Mouse (Mus musculus): ENCODE measurements around the gene Sf3a3.
"Not testable (repeated sequence)": the region's sequence is repeated elsewhere in the genome, so short reads cannot be mapped to it uniquely, and the experiment has no call there.

Sf3a3 gene

GRCm38 (mm10) chr4:124700248-124700971 is 14.2 kb upstream of the Sf3a3 start, which contains the start of gene Fhl3:
Gene Fhl3, plus strand, starts transcription at chr4:124700701.
- no peak for DNase-seq (ENCODE audit: low read depth)

DNA sequence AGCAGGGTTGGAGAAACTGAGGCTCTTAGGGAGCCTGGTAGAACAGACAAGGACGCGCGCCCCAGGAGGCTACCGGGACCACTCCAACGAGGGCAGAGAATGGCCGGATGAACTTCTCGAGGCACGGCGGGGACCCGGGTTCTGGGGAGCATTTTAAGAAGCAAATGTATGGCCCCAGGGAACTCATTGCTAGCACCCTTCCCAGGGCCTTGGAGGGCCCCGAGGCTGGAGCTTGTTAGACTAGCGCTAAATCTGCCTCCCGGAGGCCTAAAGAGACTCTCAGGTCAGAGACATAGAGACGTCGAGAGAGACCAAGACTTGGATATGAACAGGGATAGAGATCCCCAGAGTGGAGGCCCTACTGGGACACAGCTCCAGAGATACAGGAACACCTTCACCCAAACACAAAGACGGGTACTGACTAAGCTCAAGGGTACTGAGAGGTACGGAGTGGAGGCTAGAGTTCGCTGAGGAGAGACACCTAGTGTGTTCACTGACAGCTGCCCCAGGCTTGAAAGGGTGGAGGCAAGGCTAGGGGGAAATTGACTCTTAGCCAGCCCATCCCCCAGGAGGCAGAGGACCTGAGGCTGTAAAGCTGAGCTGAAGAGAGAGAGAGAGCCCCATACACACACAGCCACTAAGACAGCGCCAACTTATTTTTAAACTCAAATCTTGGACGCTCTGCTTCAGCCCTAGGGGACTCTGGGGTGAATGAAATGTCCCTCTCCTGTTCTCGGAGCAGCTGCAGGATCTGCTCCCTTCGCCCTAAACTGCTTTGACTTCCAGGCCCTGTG is 13.3 kb upstream of the Sf3a3 start:
- no peak for DNase-seq (ENCODE audit: low read depth)

DNA sequence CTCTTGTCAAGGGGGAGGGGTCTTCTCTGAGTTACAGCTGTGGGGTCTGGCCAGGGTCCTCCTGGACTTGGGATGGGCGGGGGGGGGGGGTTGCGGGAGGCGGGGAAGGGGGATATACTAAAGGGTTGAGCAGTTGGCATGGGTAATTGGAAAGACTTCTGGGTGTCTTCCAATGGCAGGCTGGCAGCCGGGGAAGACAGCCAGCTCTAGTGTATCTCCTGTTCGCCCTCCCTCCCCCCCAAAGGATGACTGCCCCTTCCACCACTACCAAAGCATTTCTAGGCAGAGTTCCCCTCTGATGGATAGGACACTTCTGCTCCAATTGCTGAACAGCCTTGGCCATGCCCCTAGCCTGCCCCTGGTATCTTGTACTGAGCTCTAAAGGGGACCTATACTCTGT is 12.7 kb upstream of the Sf3a3 start:
- DNase-seq (ENCODE audit: low read depth), result no peak

DNA sequence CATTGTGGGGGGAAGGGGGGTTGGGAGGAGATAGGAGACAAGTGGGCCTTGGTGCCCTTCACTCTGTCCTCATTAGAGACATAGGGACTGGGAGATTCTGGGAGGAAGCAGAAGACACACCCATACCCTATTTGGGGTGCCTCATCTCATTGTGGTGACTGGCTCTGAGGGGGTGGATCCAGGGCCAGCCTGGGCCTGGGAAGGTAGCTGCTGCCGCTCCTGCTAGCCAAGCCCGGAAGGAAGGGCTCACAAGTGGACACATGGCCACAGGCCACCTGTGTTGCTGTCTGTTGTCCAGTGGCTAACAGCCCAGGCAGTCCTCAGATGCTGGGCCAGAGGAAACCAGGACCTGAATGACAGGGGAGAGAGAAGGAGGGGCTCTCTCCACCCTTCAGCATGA is 11.2 kb upstream of the Sf3a3 start:
- no peak for DNase-seq (ENCODE audit: low read depth)

DNA sequence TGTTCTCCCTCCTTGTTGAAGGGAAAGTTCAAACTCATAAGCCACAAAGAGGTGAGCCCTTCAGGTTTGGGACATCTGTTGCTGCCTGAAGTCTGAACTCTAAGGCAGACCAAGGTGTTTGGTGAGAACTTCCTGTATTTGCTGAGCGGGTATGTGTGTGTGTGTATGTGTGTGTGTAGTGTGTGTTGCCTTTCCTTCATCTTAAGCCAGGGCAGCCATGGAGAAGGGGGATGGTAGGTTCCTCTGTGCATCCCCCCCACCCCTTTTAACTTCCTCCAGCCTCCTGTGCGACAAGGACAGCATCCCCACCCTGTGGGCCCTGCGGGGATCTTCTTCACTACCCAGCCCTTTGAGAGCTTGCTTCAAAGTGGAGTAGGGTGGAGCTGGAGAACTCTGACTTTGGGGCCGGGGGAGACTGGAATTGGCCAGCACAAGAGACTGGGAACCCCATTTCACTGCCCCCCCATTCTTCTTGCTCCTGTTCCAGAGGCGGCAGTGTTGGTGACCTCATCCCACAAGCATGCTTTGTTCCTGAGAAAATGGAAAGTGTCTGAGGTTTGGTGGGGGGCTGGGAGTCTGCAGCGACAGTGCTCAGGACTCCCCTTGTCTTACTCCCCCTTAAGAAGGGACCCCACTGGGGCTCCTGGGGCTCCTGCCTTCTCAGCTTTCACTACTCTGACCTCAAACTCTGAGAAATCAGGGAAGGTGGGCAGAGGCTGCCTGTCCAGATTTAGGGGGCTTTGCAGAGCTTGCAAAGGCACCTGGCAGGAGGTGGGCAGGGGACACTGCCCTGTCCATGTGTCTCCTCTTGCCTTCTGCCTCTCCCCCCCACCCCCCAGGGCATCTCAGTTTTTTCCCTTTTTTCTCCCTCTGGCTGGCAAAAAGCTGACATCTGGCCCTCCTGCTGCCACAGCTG is 10.4 kb upstream of the Sf3a3 start:
- no peak for DNase-seq (ENCODE audit: low read depth)

DNA sequence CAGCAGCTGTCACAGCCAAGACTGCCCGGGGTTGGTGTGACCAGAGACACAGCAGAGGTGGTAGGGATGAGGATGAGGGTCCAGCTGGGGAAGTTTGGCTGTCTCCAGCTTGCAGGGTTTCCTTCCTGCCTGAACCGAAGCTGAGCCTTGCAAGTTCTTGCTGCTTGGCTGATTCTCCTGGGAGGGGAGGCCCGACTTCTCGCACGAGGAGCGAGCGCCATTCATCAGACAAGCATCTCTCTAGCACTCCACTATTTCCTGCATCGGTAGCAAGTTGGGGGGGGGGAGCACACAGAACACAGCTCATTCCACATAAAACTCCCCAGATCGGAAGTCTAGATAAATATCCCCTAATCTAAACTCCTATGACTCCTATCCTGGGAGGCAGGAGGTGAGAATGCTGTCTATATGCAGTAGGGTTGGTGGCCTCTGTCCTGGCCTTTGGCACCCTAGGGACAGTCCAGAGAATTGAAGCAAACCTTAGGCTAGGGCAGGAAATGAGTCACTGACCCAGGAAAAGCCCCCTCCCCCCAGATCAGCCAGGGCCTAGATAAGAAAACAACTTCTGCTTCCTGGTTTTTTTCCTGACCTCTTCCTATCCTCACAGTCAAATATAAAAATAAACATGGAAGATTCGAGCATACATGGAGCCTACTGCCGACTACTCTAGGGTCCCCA is 9.6 kb upstream of the Sf3a3 start:
- DNase-seq (ENCODE audit: low read depth), result no peak

- DNase-seq (ENCODE audit: low read depth), result no peak
These were observed 8.8 kb upstream of the Sf3a3 start for GRCm38 (mm10) chr4:124705661-124706269.

GRCm38 (mm10) chr4:124707381-124708199 is 7.0 kb upstream of the Sf3a3 start:
- not testable (repeated sequence) for DNase-seq (ENCODE audit: low read depth)

DNA sequence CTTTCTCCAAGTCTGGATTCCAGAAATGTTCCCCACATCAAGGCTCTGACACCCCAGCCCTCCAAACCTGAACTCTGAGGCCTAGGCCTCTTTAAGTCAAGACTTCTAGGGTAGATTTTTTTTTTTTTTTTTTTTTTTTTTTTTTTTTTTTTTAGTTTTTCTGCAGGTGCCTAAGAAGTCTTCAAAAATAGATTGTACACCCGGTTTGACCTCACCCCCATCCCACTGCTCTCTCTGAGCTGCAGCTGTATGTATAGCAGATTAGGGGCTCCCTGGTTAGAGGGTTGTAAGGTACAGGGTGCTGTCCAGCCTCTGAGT is 6.4 kb upstream of the Sf3a3 start:
- not testable (repeated sequence) for DNase-seq (ENCODE audit: low read depth)

GRCm38 (mm10) chr4:124708518-124709477 is 5.8 kb upstream of the Sf3a3 start:
- peak; percentile 70 for DNase-seq (ENCODE audit: low read depth)

- no peak for DNase-seq (ENCODE audit: low read depth)
These were observed 4.6 kb upstream of the Sf3a3 start for GRCm38 (mm10) chr4:124709961-124710446.

GRCm38 (mm10) chr4:124710776-124711291 is 3.7 kb upstream of the Sf3a3 start:
- DNase-seq (ENCODE audit: low read depth), result no peak

GRCm38 (mm10) chr4:124712618-124713017 is 2.0 kb upstream of the Sf3a3 start:
- no peak for DNase-seq (ENCODE audit: low read depth)

- not testable (repeated sequence) for DNase-seq (ENCODE audit: low read depth)
These were observed 726 bp upstream of the Sf3a3 start for GRCm38 (mm10) chr4:124713850-124714249.

GRCm38 (mm10) chr4:124719101-124719500 is 4.5 kb downstream of the Sf3a3 start:
- DNase-seq (ENCODE audit: low read depth), result no peak

DNA sequence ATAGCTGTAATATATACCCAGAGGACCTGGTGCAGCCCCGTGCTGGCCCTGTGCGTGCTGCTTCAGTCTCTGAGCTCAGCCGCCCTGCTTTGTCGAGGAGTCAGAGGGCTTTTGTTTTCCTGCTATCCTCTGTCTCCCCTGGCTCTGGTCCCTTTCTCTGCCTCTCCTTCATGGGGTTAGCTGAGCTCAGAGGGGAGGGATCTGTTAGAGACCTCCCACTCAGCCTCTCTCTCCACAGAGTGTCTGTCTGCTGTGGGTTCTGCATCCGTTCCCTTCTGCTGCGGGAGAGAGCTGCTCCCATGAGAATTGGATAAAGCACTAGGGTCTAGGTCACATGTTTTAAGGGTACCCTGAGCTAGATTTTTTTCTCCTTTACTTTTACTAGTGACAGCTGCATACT is 11.5 kb downstream of the Sf3a3 start:
- DNase-seq (ENCODE audit: low read depth), result no peak

DNA sequence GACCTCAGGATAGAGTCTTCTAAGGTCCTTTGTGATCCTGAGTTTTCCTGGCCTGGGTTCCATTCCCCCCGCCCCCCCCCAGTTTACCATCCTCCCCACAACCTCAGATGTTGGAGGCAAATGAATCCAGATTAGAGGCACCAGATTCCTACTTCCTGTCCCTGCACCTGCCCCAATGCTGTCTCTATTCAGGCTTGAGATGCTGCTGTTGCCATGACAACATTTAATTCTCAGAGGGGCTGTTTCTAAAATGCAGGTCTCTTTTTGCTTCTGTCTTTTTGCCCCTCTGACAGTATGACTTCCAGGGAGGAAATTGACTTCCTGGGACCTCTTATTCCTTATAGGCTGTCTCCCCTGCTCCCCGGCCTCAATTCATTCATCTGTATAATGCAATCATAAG is 22.4 kb downstream of the Sf3a3 start:
- DNase-seq (ENCODE audit: low read depth), result no peak

GRCm38 (mm10) chr4:124737486-124737885 is 22.9 kb downstream of the Sf3a3 start:
- DNase-seq (ENCODE audit: low read depth), result no peak

GRCm38 (mm10) chr4:124738013-124738412 is 23.4 kb downstream of the Sf3a3 start:
- no peak for DNase-seq (ENCODE audit: low read depth)
